ENCODE assay signal across 8 mouse cellular contexts in genomic region chr9:46015081-46015551, GRCm38 (mm10). TPM values are rescaled to one million over a fixed set of nuclear protein-coding genes. Genes with fewer than 3 reads are reported as not detected.
A peak's percentile ranks its signal among the peaks of the same experiment; 100 is the strongest.
DNase-seq lines count a peak whose midpoint lies in the region; ATAC-seq and TF ChIP-seq lines count a peak whose summit lies in the region.

No protein-coding gene starts in this region.

- 0 out of 2 replicates have a peak, but pooled peaks have one; percentile 17 for ATAC-seq in embryonic facial prominence, embryonic 13.5 days (ENCODE audit: insufficient number of reproducible peaks, insufficient read depth, low FRiP score, low TSS enrichment, low read depth)
- ATAC-seq in heart, embryonic 12.5 days (ENCODE audit: insufficient number of reproducible peaks, low FRiP score) = no peak
- ATAC-seq in kidney, postnatal 0 days (replicated peaks; ENCODE audit: low FRiP score, low read depth) = no peak
- ATAC-seq in stomach, embryonic 16.5 days (ENCODE audit: insufficient read depth, low FRiP score) = no peak

- peaks cover 8% of the 10 kb centered on the region for H3K36me3 ChIP-seq in embryonic facial prominence, embryonic 13.5 days
- peaks cover 15% of the 10 kb centered on the region for H3K36me3 ChIP-seq in heart, embryonic 12.5 days
- no peaks in the 10 kb centered on the region for H3K36me3 ChIP-seq in kidney, postnatal 0 days (ENCODE audit: insufficient read depth, low read length)
- no peaks in the 10 kb centered on the region for H3K36me3 ChIP-seq in stomach, embryonic 16.5 days (ENCODE audit: control insufficient read depth, insufficient read depth, low read length)

- peak overlapping the region; percentile 12; the same call in 1 of the 2 replicates for H3K9ac ChIP-seq in embryonic facial prominence, embryonic 13.5 days
- H3K9ac ChIP-seq in heart, embryonic 12.5 days = peak overlapping the region; percentile 40; the same call in 1 of the 2 replicates
- no peak overlapping the region for H3K9ac ChIP-seq in kidney, postnatal 0 days (ENCODE audit: low read depth, low read length)
- 0 out of 2 replicates have a peak overlapping the region, but pooled peaks have one; percentile 27 for H3K9ac ChIP-seq in stomach, embryonic 16.5 days (ENCODE audit: low read length)

- peak; percentile 43 for DNase-seq in 416B (ENCODE audit: low read depth)
- DNase-seq in Muller cell, postnatal 12 days (ENCODE audit: inconsistent ontology term) = peak; percentile 50
- DNase-seq in kidney, postnatal 0 days (ENCODE audit: low spot score) = peak; percentile 30
- peak; percentile 51 for DNase-seq in lung, postnatal 25 days (ENCODE audit: low spot score)
- DNase-seq in urinary bladder, adult 2 months (ENCODE audit: low spot score) = no peak

- peak overlapping the region; percentile 75 for H3K4me2 ChIP-seq in embryonic facial prominence, embryonic 13.5 days
- peak overlapping the region; percentile 93 for H3K4me2 ChIP-seq in heart, embryonic 12.5 days
- peak overlapping the region; percentile 69 for H3K4me2 ChIP-seq in kidney, postnatal 0 days (ENCODE audit: low read length)
- H3K4me2 ChIP-seq in stomach, embryonic 16.5 days (ENCODE audit: low read depth, low read length) = peak overlapping the region; percentile 85

- WGBS in embryonic facial prominence, embryonic 13.5 days = 16% methylated on average over 8 of the region's 8 CpGs
- WGBS in heart, embryonic 12.5 days = 18% methylated on average over 8 of the region's 8 CpGs
- 26% methylated on average over 8 of the region's 8 CpGs for WGBS in kidney, postnatal 0 days
- WGBS in stomach, embryonic 16.5 days = 20% methylated on average over 8 of the region's 8 CpGs

- no peaks in the 10 kb centered on the region for H3K9me3 ChIP-seq in embryonic facial prominence, embryonic 13.5 days
- no peaks in the 10 kb centered on the region for H3K9me3 ChIP-seq in heart, embryonic 12.5 days (replicated peaks)
- H3K9me3 ChIP-seq in kidney, postnatal 0 days (replicated peaks; ENCODE audit: low read length) = no peaks in the 10 kb centered on the region
- H3K9me3 ChIP-seq in stomach, embryonic 16.5 days (replicated peaks; ENCODE audit: control insufficient read depth, low read length) = no peaks in the 10 kb centered on the region

- TF ChIP-seq CTCF in kidney, postnatal 0 days (IDR thresholded peaks at IDR 0.05; ENCODE audit: low read depth) = no peak

- peaks cover 48% of the 10 kb centered on the region for H3K4me1 ChIP-seq in embryonic facial prominence, embryonic 13.5 days
- peaks cover 56% of the 10 kb centered on the region for H3K4me1 ChIP-seq in heart, embryonic 12.5 days (replicated peaks)
- H3K4me1 ChIP-seq in kidney, postnatal 0 days (replicated peaks; ENCODE audit: insufficient read depth, low read length) = peaks cover 30% of the 10 kb centered on the region
- H3K4me1 ChIP-seq in stomach, embryonic 16.5 days (ENCODE audit: control insufficient read depth, insufficient read depth, low read length) = peaks cover 40% of the 10 kb centered on the region

- H3K4me3 ChIP-seq in embryonic facial prominence, embryonic 13.5 days = peak overlapping the region; percentile 16
- peak overlapping the region; percentile 4; the same call in 1 of the 2 replicates for H3K4me3 ChIP-seq in heart, embryonic 12.5 days
- no peak overlapping the region for H3K4me3 ChIP-seq in kidney, postnatal 0 days (replicated peaks; ENCODE audit: low read depth, low read length)
- peak overlapping the region; percentile 13 for H3K4me3 ChIP-seq in stomach, embryonic 16.5 days (replicated peaks; ENCODE audit: low read length)

- no peaks in the 10 kb centered on the region for H3K27me3 ChIP-seq in embryonic facial prominence, embryonic 13.5 days
- H3K27me3 ChIP-seq in heart, embryonic 12.5 days (replicated peaks) = no peaks in the 10 kb centered on the region
- no peaks in the 10 kb centered on the region for H3K27me3 ChIP-seq in kidney, postnatal 0 days (ENCODE audit: insufficient read depth, low read length)
- no peaks in the 10 kb centered on the region for H3K27me3 ChIP-seq in stomach, embryonic 16.5 days (ENCODE audit: control insufficient read depth, insufficient read depth, low read length)

- H3K27ac ChIP-seq in embryonic facial prominence, embryonic 13.5 days = peak overlapping the region; percentile 86
- peak overlapping the region; percentile 87 for H3K27ac ChIP-seq in heart, embryonic 12.5 days (ENCODE audit: poor library complexity, severe bottlenecking)
- H3K27ac ChIP-seq in kidney, postnatal 0 days = peak overlapping the region; percentile 52
- H3K27ac ChIP-seq in stomach, embryonic 16.5 days (ENCODE audit: low read length) = peak overlapping the region; percentile 80

RNA-seq across cellular contexts. Expression of gene Sik3, which starts 2.5 kb away (rescaled TPM):
- polyA plus RNA-seq in embryonic facial prominence, embryonic 13.5 days (2015; fragmentation: Nextera tagmentation; extraction: Ambion mirVana) = 7.4 and 9.3 TPM in 2 replicates
- polyA plus RNA-seq in heart, embryonic 12.5 days (2016; fragmentation: Nextera tagmentation; extraction: Ambion mirVana) = 13.9 and 15.0 TPM in 2 replicates
- polyA plus RNA-seq in kidney, postnatal 0 days (2015; fragmentation: Nextera tagmentation; extraction: Ambion mirVana) = 12.5 and 12.7 TPM in 2 replicates
- 5.1 and 5.7 TPM in 2 replicates for polyA plus RNA-seq in stomach, embryonic 16.5 days (2015; fragmentation: Nextera tagmentation; extraction: Ambion mirVana)
- polyA plus RNA-seq in urinary bladder, adult 2 months (2012; rRNA removed) = 9.7 and 17.1 TPM in 2 replicates

RNA-seq across cellular contexts. Expression of gene Pafah1b2, which starts 2.6 kb away (rescaled TPM):
- polyA plus RNA-seq in embryonic facial prominence, embryonic 13.5 days (2015; fragmentation: Nextera tagmentation; extraction: Ambion mirVana) = 180 and 206 TPM in 2 replicates
- 173 and 175 TPM in 2 replicates for polyA plus RNA-seq in heart, embryonic 12.5 days (2016; fragmentation: Nextera tagmentation; extraction: Ambion mirVana)
- polyA plus RNA-seq in kidney, postnatal 0 days (2015; fragmentation: Nextera tagmentation; extraction: Ambion mirVana) = 113 and 127 TPM in 2 replicates
- polyA plus RNA-seq in stomach, embryonic 16.5 days (2015; fragmentation: Nextera tagmentation; extraction: Ambion mirVana) = 143 and 152 TPM in 2 replicates
- polyA plus RNA-seq in urinary bladder, adult 2 months (2012; rRNA removed) = 42.7 and 45.4 TPM in 2 replicates
